Comparison of ENCODE assay signal across 19 mouse cellular contexts in the genomic region with DNA sequence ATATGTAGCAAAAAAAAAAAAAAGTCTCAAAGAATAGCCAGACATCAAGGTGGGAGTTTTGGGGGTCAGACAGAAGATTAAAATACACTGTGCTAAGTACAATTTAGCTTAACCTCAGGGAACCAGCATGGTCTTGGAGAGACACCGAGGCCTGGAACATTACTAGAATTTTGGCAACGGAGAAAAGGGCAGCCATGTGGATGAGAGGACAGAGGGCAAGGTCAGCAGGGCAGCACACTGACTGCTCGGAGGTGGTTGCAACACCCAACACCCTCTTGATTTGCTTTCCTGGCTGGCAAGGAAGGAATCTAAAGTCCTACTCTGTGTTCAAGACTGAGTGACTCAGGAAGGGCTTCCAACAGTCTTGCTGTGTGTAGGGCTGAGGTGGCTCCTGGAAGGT.
A peak's percentile ranks its signal among the peaks of the same experiment; 100 is the strongest.
DNase-seq lines count a peak whose midpoint lies in the region; ATAC-seq and TF ChIP-seq lines count a peak whose summit lies in the region.
"Had no signal": no experiment of that assay in that cellular context is flagged by ENCODE, and none has a peak within 500 bp of the region (broad histone marks: within the 10 kb centered on the region; RNA-seq: fewer than 3 reads in every experiment).

No protein-coding gene starts in this region.

- no peak for TF ChIP-seq CTCF in lung, adult 2 months (IDR thresholded peaks at IDR 0.05; ENCODE audit: insufficient read depth, low read length)

- no peaks in the 10 kb centered on the region for H3K27me3 ChIP-seq in kidney, embryonic 14.5 days (ENCODE audit: control insufficient read depth, insufficient read depth, low read length)
- no peaks in the 10 kb centered on the region for H3K27me3 ChIP-seq in heart, embryonic 11.5 days (ENCODE audit: control insufficient read depth, insufficient read depth, low read length)
- H3K27me3 ChIP-seq: embryonic facial prominence, embryonic 12.5 days; forebrain, embryonic 13.5 days; heart, embryonic 13.5 days; hindbrain, embryonic 13.5 days; limb, embryonic 12.5 days; liver, embryonic 15.5 days had no signal

- no peak overlapping the region for H3K9ac ChIP-seq in kidney, embryonic 14.5 days (ENCODE audit: low read depth, low read length)
- H3K9ac ChIP-seq in heart, embryonic 11.5 days (ENCODE audit: low read depth, low read length) = no peak overlapping the region
- H3K9ac ChIP-seq: embryonic facial prominence, embryonic 12.5 days; forebrain, embryonic 13.5 days; heart, embryonic 13.5 days; hindbrain, embryonic 13.5 days; limb, embryonic 12.5 days; liver, embryonic 15.5 days had no signal

- WGBS in kidney, embryonic 14.5 days = 57% methylated on average over 3 of the region's 3 CpGs
- 66% methylated on average over 3 of the region's 3 CpGs for WGBS in lung, adult 2 months
- 68% methylated on average over 3 of the region's 3 CpGs for WGBS in heart, embryonic 11.5 days (ENCODE audit: insufficient replicate concordance)

- ATAC-seq in kidney, embryonic 14.5 days (ENCODE audit: low FRiP score, low TSS enrichment) = no peak
- no peak for ATAC-seq in cerebellum, adult (ENCODE audit: insufficient number of reproducible peaks, low FRiP score, low TSS enrichment)
- no peak for ATAC-seq in heart, embryonic 11.5 days (replicated peaks; ENCODE audit: insufficient number of reproducible peaks, low FRiP score, low TSS enrichment)
- ATAC-seq: forebrain, embryonic 13.5 days had no signal

- H3K36me3 ChIP-seq in kidney, embryonic 14.5 days (ENCODE audit: control insufficient read depth, insufficient read depth, low read length) = no peaks in the 10 kb centered on the region
- no peaks in the 10 kb centered on the region for H3K36me3 ChIP-seq in heart, embryonic 11.5 days (ENCODE audit: control insufficient read depth, insufficient read depth, low read length)
- H3K36me3 ChIP-seq: embryonic facial prominence, embryonic 12.5 days; heart, embryonic 13.5 days; hindbrain, embryonic 13.5 days; limb, embryonic 12.5 days; liver, embryonic 15.5 days had no signal

- DNase-seq in kidney, adult 18-20 months = peak; percentile 45
- DNase-seq in lung, postnatal 25 days (ENCODE audit: low spot score) = peak; percentile 2
- DNase-seq in lung, adult 2 months = no peak
- peak; percentile 33 for DNase-seq in adrenal gland, postnatal 10 days
- DNase-seq in adrenal gland, postnatal 36 days = peak; percentile 46 to 57
- DNase-seq: cerebellum, adult 9-11 months; thymus, postnatal 36 days had no signal

- no peak overlapping the region for H3K4me3 ChIP-seq in kidney, embryonic 14.5 days (ENCODE audit: low read length)
- H3K4me3 ChIP-seq in lung, adult 2 months (replicated peaks; ENCODE audit: extremely low read depth, low read depth, low read length) = no peak overlapping the region
- no peak overlapping the region for H3K4me3 ChIP-seq in heart, embryonic 11.5 days (ENCODE audit: low read depth, low read length)
- H3K4me3 ChIP-seq: embryonic facial prominence, embryonic 12.5 days; erythroblast, embryonic 14.5 days; forebrain, embryonic 13.5 days; heart, embryonic 13.5 days; hindbrain, embryonic 13.5 days; limb, embryonic 12.5 days; liver, embryonic 15.5 days had no signal

- H3K27ac ChIP-seq in kidney, embryonic 14.5 days (ENCODE audit: low read depth, low read length) = no peak overlapping the region
- H3K27ac ChIP-seq in heart, embryonic 11.5 days (ENCODE audit: low read depth, low read length) = no peak overlapping the region
- H3K27ac ChIP-seq: embryonic facial prominence, embryonic 12.5 days; forebrain, embryonic 13.5 days; heart, embryonic 13.5 days; hindbrain, embryonic 13.5 days; limb, embryonic 12.5 days; liver, embryonic 15.5 days; macrophage had no signal

- no peak for TF ChIP-seq POLR2A in lung, adult 2 months (IDR thresholded peaks at IDR 0.05; ENCODE audit: borderline replicate concordance, extremely low read depth, low read depth, low read length)

- H3K4me2 ChIP-seq in kidney, embryonic 14.5 days (replicated peaks; ENCODE audit: low read depth, low read length) = no peak overlapping the region
- no peak overlapping the region for H3K4me2 ChIP-seq in heart, embryonic 11.5 days
- H3K4me2 ChIP-seq: embryonic facial prominence, embryonic 12.5 days; forebrain, embryonic 13.5 days; heart, embryonic 13.5 days; hindbrain, embryonic 13.5 days; limb, embryonic 12.5 days; liver, embryonic 15.5 days; midbrain, embryonic 11.5 days had no signal

- no peaks in the 10 kb centered on the region for H3K4me1 ChIP-seq in kidney, embryonic 14.5 days (ENCODE audit: control insufficient read depth, insufficient read depth, low read length)
- no peaks in the 10 kb centered on the region for H3K4me1 ChIP-seq in lung, adult 2 months (ENCODE audit: control insufficient read depth, insufficient read depth, low read length)
- H3K4me1 ChIP-seq in heart, embryonic 11.5 days (ENCODE audit: control insufficient read depth, insufficient read depth, low read length) = no peaks in the 10 kb centered on the region
- H3K4me1 ChIP-seq: embryonic facial prominence, embryonic 12.5 days; forebrain, embryonic 13.5 days; hindbrain, embryonic 13.5 days; limb, embryonic 12.5 days; liver, embryonic 15.5 days had no signal

- no peaks in the 10 kb centered on the region for H3K9me3 ChIP-seq in kidney, embryonic 14.5 days (ENCODE audit: control insufficient read depth, low read length)
- H3K9me3 ChIP-seq in heart, embryonic 11.5 days (replicated peaks; ENCODE audit: control insufficient read depth, low read length) = no peaks in the 10 kb centered on the region
- H3K9me3 ChIP-seq: embryonic facial prominence, embryonic 12.5 days; forebrain, embryonic 13.5 days; heart, embryonic 13.5 days; hindbrain, embryonic 13.5 days; limb, embryonic 12.5 days; liver, embryonic 15.5 days had no signal
